Comparison of ENCODE assay signal across 13 mouse cellular contexts in the genomic region with DNA sequence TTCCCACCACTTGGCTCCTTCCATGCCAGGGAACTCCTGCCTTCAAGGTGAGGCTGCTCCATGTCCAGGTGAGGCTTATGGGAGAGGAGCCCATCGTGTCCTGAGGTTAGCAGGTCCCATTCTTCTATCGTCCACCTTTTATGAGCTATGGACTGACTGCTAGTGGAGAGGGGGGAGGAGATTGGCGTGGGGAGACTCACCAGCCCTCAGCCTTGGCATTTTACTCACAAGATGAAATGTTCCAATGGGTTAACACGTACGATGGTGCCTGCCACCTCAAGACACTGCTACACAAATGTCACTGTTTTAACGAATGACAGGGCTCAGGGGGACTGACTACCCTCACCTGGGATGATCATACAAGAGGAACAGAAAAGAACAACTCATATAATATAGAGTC.
"Had no signal": no experiment of that assay in that cellular context is flagged by ENCODE, and none has a peak within 500 bp of the region (broad histone marks: within the 10 kb centered on the region; RNA-seq: fewer than 3 reads in every experiment).

No protein-coding gene starts in this region.

- DNase-seq: lung, adult 18-20 months; lung, embryonic 14.5 days; lung, postnatal 10 days; lung, postnatal 4 days; midbrain, embryonic 14.5 days; retina, postnatal 1 day; right cerebral cortex, adult 18-20 months; right cerebral cortex, postnatal 25 days; right cerebral cortex, postnatal 4 days; spleen, adult 18-20 months; thymus, adult 2 months; thymus, postnatal 25 days; thymus, postnatal 4 days had no signal
